In the genomic region with DNA sequence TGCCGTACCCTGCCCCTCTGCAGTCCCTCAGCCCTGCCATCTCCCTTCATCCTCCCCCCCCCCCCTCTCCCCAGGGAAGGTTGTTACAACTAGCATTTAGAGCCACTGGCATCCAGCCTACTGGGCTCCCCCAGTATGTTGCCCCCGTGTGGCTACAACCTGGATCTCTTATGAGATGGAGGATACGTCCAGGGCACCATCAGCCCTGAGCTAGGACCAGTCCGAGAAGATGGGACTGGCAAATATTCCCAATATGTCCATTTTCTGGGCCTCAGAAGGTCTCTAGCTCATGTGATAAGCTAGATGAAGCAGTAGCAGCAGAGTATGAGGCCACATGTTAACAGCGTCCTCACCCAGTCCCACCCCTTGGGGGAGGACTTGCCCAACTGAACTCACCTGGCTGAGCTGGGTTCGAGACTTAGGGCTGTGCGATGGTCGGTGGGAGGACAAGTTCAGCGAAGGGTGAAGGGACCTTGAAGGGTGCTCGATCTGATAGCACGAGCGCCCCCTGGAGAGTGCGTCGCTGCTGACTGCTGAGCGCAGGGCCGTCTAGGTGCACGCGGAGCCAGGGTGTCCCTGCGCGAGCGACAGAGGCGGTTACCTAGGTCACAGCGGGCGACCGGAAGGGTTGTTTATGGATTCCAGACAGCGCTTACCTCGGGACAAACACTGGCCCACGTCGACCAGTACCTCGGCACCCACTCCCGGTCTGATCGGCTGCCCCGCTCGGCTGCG, we compare ENCODE assay signal across 8 mouse cellular contexts. TPM values are rescaled to one million over a fixed set of nuclear protein-coding genes. Genes with fewer than 3 reads are reported as not detected.
A peak's percentile ranks its signal among the peaks of the same experiment; 100 is the strongest.
DNase-seq lines count a peak whose midpoint lies in the region; ATAC-seq lines count a peak whose summit lies in the region.

No protein-coding gene starts in this region.

- no peaks in the 10 kb centered on the region for H3K9me3 ChIP-seq in forebrain, embryonic 14.5 days (replicated peaks; ENCODE audit: control insufficient read depth, low read length)
- H3K9me3 ChIP-seq in liver, embryonic 16.5 days (replicated peaks; ENCODE audit: control insufficient read depth, low read length), result no peaks in the 10 kb centered on the region
- H3K9me3 ChIP-seq in neural tube, embryonic 12.5 days, result no peaks in the 10 kb centered on the region

- peak; percentile 22; the same call in 1 of the 2 replicates for ATAC-seq in cerebellum, adult (ENCODE audit: insufficient number of reproducible peaks, low FRiP score, low TSS enrichment)
- peak; percentile 84 for ATAC-seq in forebrain, embryonic 14.5 days
- peak; percentile 85 for ATAC-seq in liver, embryonic 16.5 days (ENCODE audit: low read depth)
- ATAC-seq in neural tube, embryonic 12.5 days (ENCODE audit: low FRiP score, low read depth), result peak; percentile 79

- peaks cover 2% of the 10 kb centered on the region; the same call in 1 of the 2 replicates for H3K4me1 ChIP-seq in forebrain, embryonic 14.5 days (ENCODE audit: control insufficient read depth, insufficient read depth, low read length)
- peaks cover 20% of the 10 kb centered on the region for H3K4me1 ChIP-seq in liver, embryonic 16.5 days (ENCODE audit: control insufficient read depth, low read depth, low read length)
- H3K4me1 ChIP-seq in neural tube, embryonic 12.5 days, result peaks cover 13% of the 10 kb centered on the region

- peaks cover 22% of the 10 kb centered on the region for H3K27me3 ChIP-seq in forebrain, embryonic 14.5 days (replicated peaks; ENCODE audit: control insufficient read depth, insufficient read depth, low read length)
- H3K27me3 ChIP-seq in liver, embryonic 16.5 days (ENCODE audit: control insufficient read depth, insufficient read depth, low read depth, low read length), result peaks cover 19% of the 10 kb centered on the region
- peaks cover 25% of the 10 kb centered on the region for H3K27me3 ChIP-seq in neural tube, embryonic 12.5 days (replicated peaks)

- 3% methylated on average over 35 of the region's 35 CpGs for WGBS in forebrain, embryonic 14.5 days
- WGBS in large intestine, adult 2 months, result 1% methylated on average over 35 of the region's 35 CpGs
- WGBS in liver, embryonic 16.5 days (ENCODE audit: insufficient replicate concordance), result 2% methylated on average over 35 of the region's 35 CpGs
- WGBS in neural tube, embryonic 12.5 days, result 1% methylated on average over 35 of the region's 35 CpGs

- peak overlapping the region; percentile 87 for H3K4me2 ChIP-seq in forebrain, embryonic 14.5 days (ENCODE audit: low read length)
- H3K4me2 ChIP-seq in liver, embryonic 16.5 days (ENCODE audit: low read depth, low read length), result peak overlapping the region; percentile 100
- peak overlapping the region; percentile 82 for H3K4me2 ChIP-seq in neural tube, embryonic 12.5 days (replicated peaks)

- peak; percentile 94 for DNase-seq in ES-CJ7 (ENCODE audit: low read depth, low spot score)
- peak; percentile 81 for DNase-seq in forebrain, embryonic 14.5 days (ENCODE audit: low spot score)
- DNase-seq in heart, postnatal 10 days, result peak; percentile 88 to 89
- DNase-seq in large intestine, adult 2 months (ENCODE audit: low read depth, low spot score), result peak; percentile 61
- DNase-seq in telencephalon, adult 2 months (ENCODE audit: low read depth, low spot score), result peak; percentile 71

- intact Hi-C loops in heart, postnatal 10 days (cut with DNase I), result loop anchor here (2.0 to 5.0 kb wide), 2 partner anchors 16 to 94 kb away; no protein-coding TSS in a partner anchor

- peak overlapping the region; percentile 71 for H3K4me3 ChIP-seq in forebrain, embryonic 14.5 days (ENCODE audit: low read depth, low read length)
- H3K4me3 ChIP-seq in liver, embryonic 16.5 days (ENCODE audit: low read depth, low read length), result peak overlapping the region; percentile 82
- peak overlapping the region; percentile 65 for H3K4me3 ChIP-seq in neural tube, embryonic 12.5 days

- peak overlapping the region; percentile 93 for H3K27ac ChIP-seq in forebrain, embryonic 14.5 days (ENCODE audit: low read depth, low read length)
- H3K27ac ChIP-seq in liver, embryonic 16.5 days (ENCODE audit: low read length), result peak overlapping the region; percentile 90
- H3K27ac ChIP-seq in neural tube, embryonic 12.5 days, result peak overlapping the region; percentile 82; the same call in 1 of the 2 replicates

- H3K9ac ChIP-seq in forebrain, embryonic 14.5 days (ENCODE audit: low read length), result peak overlapping the region; percentile 84
- H3K9ac ChIP-seq in liver, embryonic 16.5 days (ENCODE audit: low read depth, low read length), result peak overlapping the region; percentile 80
- H3K9ac ChIP-seq in neural tube, embryonic 12.5 days, result peak overlapping the region; percentile 76

- H3K36me3 ChIP-seq in forebrain, embryonic 14.5 days (ENCODE audit: control insufficient read depth, insufficient read depth, low read length), result peaks cover 48% of the 10 kb centered on the region
- H3K36me3 ChIP-seq in liver, embryonic 16.5 days (ENCODE audit: control insufficient read depth, insufficient read depth), result peaks cover 44% of the 10 kb centered on the region
- H3K36me3 ChIP-seq in neural tube, embryonic 12.5 days, result peaks cover 45% of the 10 kb centered on the region

RNA-seq across cellular contexts. Expression of gene Sco2, which starts 0.5 kb away (rescaled TPM):
- 14.7 and 16.4 TPM in 2 replicates for polyA plus RNA-seq in forebrain, embryonic 14.5 days (2014; fragmentation: Nextera tagmentation; extraction: Ambion mirVana)
- 10 to 100 TPM; 20.5 to 22.0 TPM for total RNA-seq in heart, postnatal 10 days (2021)
- polyA plus RNA-seq in large intestine, adult 2 months (2012; rRNA removed), result 70.4 and 142 TPM in 2 replicates
- polyA plus RNA-seq in liver, embryonic 16.5 days (2015; fragmentation: Nextera tagmentation; extraction: Ambion mirVana), result 2.9 and 3.1 TPM in 2 replicates
- 7.8 and 8.8 TPM in 2 replicates for polyA plus RNA-seq in neural tube, embryonic 12.5 days (2016; fragmentation: Nextera tagmentation; extraction: Ambion mirVana)

RNA-seq across cellular contexts. Expression of gene Tymp, which starts 3.6 kb away (rescaled TPM):
- polyA plus RNA-seq in forebrain, embryonic 14.5 days (2014; fragmentation: Nextera tagmentation; extraction: Ambion mirVana), result 2.4 and 2.8 TPM in 2 replicates
- total RNA-seq in heart, postnatal 10 days (2021), result under 1 TPM; 0.31 to 0.64 TPM
- polyA plus RNA-seq in large intestine, adult 2 months (2012; rRNA removed), result 5.5 and 30.9 TPM in 2 replicates
- polyA plus RNA-seq in liver, embryonic 16.5 days (2015; fragmentation: Nextera tagmentation; extraction: Ambion mirVana), result 0.32 and 0.39 TPM in 2 replicates
- 1.6 and 1.7 TPM in 2 replicates for polyA plus RNA-seq in neural tube, embryonic 12.5 days (2016; fragmentation: Nextera tagmentation; extraction: Ambion mirVana)

RNA-seq across cellular contexts. Expression of gene Odf3b, which starts 5.9 kb away (rescaled TPM):
- polyA plus RNA-seq in forebrain, embryonic 14.5 days (2014; fragmentation: Nextera tagmentation; extraction: Ambion mirVana), result 2.8 and 2.9 TPM in 2 replicates
- 1 to 10 TPM; 1.3 to 1.5 TPM for total RNA-seq in heart, postnatal 10 days (2021)
- 21.1 and 57.4 TPM in 2 replicates for polyA plus RNA-seq in large intestine, adult 2 months (2012; rRNA removed)
- 0.73 and 0.76 TPM in 2 replicates for polyA plus RNA-seq in liver, embryonic 16.5 days (2015; fragmentation: Nextera tagmentation; extraction: Ambion mirVana)
- polyA plus RNA-seq in neural tube, embryonic 12.5 days (2016; fragmentation: Nextera tagmentation; extraction: Ambion mirVana), result 0.30 and 0.54 TPM in 2 replicates

RNA-seq across cellular contexts. Expression of gene Klhdc7b, which starts 11.5 kb away (rescaled TPM):
- not detected in 2 replicates for polyA plus RNA-seq in forebrain, embryonic 14.5 days (2014; fragmentation: Nextera tagmentation; extraction: Ambion mirVana)
- not detected for total RNA-seq in heart, postnatal 10 days (2021)
- polyA plus RNA-seq in large intestine, adult 2 months (2012; rRNA removed), result 0.10 and 0.58 TPM in 2 replicates
- polyA plus RNA-seq in liver, embryonic 16.5 days (2015; fragmentation: Nextera tagmentation; extraction: Ambion mirVana), result not detected in 2 replicates
- polyA plus RNA-seq in neural tube, embryonic 12.5 days (2016; fragmentation: Nextera tagmentation; extraction: Ambion mirVana), result not detected in 2 replicates

RNA-seq across cellular contexts. Expression of gene Ncaph2, which starts 17.7 kb away (rescaled TPM):
- polyA plus RNA-seq in forebrain, embryonic 14.5 days (2014; fragmentation: Nextera tagmentation; extraction: Ambion mirVana), result 132 and 141 TPM in 2 replicates
- total RNA-seq in heart, postnatal 10 days (2021), result 10 to 100 TPM; 79.2 to 80.9 TPM
- 131 and 133 TPM in 2 replicates for polyA plus RNA-seq in large intestine, adult 2 months (2012; rRNA removed)
- 100 and 103 TPM in 2 replicates for polyA plus RNA-seq in liver, embryonic 16.5 days (2015; fragmentation: Nextera tagmentation; extraction: Ambion mirVana)
- 133 and 139 TPM in 2 replicates for polyA plus RNA-seq in neural tube, embryonic 12.5 days (2016; fragmentation: Nextera tagmentation; extraction: Ambion mirVana)

Comparison
In these comparisons a context has a peak if more than half of its experiments do, and no peak if none do; other contexts are left out.
1. Peak in every context shown above with its lines: DNase-seq, ATAC-seq, H3K4me3 ChIP-seq and H3K27ac ChIP-seq.
2. ATAC-seq: peak in every context shown above with its lines; median percentile 85 in liver, embryonic 16.5 days; 84 in forebrain, embryonic 14.5 days; 79 in neural tube, embryonic 12.5 days; 22 in cerebellum, adult.